Mouse (Mus musculus): Measurements from ENCODE around the gene Zfhx3. TPM values are rescaled to one million over a fixed set of nuclear protein-coding genes. Genes with fewer than 3 reads are reported as not detected.

Gene Zfhx3
- polyA plus RNA-seq, 1 experiment from 2014 or later, result 15.0 TPM

DNA sequence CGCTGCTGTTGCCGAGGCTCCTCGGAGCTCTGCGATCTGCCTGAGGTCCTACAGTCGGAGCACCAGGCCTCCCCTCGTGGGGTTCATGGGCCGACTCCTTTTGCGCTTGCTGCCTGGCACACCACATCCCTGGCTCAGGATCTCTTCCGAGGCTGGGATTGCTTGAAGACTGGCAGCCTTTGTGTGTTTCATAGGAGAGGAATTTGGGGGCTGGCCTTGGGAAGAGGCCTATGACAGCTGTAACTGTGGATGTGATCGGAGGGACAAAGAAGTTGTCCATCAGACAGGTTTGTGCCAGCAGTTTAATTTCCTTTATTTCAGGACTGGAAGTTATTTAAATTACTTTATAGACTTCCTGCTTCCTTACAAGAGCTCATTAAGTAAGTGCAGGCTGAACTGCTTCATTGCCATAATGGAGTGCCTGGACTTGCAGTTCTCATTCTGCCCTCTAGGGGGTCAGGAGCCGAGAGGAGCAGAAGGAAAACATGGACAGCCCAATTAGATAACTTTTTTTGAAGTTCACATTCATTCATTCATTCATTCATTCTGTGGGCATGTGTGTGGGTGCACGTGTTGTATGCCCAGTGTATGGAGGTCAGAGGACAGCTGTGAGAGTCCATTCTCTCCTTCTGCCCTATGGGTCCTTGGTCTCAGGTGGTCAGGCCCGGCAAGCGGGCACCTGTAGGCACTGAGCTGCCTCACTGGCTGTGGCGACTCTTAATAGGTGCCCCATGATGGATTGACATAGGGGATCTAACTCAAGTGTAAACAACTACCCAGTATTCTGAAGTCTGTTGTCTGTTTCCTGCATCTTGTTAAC is 817.3 kb downstream of the Zfhx3 start:
- H3K4me2 ChIP-seq, result no peak overlapping the region
- no peak for ATAC-seq (ENCODE audit: borderline replicate concordance, extremely low read depth, low FRiP score, low TSS enrichment)
- H3K36me3 ChIP-seq, result no peaks in the 10 kb centered on the region
- H3K27ac ChIP-seq, result peak overlapping the region; percentile 81
- WGBS, result 51% methylated on average over 15 of the region's 15 CpGs
- peaks cover 68% of the 10 kb centered on the region for H3K4me1 ChIP-seq
- H3K9ac ChIP-seq, result no peak overlapping the region
- H3K9me3 ChIP-seq, result no peaks in the 10 kb centered on the region
- H3K4me3 ChIP-seq, result no peak overlapping the region
- no peaks in the 10 kb centered on the region for H3K27me3 ChIP-seq

DNA sequence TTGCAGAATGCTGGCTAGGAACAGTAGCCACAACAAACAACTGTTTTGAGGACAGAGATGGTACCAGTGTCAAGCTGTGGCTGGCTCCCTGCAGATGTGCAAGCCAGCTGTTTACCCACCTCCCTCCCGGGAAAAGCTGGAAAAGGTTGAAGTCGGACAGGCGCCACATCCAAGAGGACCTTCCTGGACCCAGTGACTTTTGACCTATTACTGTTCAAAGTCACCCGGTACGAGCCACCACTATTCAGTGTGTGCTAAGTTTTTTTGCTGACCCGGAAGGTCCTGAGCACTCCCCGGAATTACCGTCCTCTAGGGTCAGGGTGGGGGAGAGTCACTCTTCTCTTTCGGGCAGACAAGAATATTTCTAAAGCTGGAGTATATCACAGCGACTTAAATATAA is 818.3 kb downstream of the Zfhx3 start:
- no peak for ATAC-seq (ENCODE audit: borderline replicate concordance, extremely low read depth, low FRiP score, low TSS enrichment)
- Histone ChIP-seq H3K9ac (no peak overlapping the region), H3K27me3 (no peaks in the 10 kb centered on the region), H3K9me3 (no peaks in the 10 kb centered on the region), H3K27ac (no peak overlapping the region), H3K4me3 (no peak overlapping the region), H3K36me3 (no peaks in the 10 kb centered on the region), H3K4me1 (peaks cover 74% of the 10 kb centered on the region), H3K4me2 (no peak overlapping the region)
- 59% methylated on average over 10 of the region's 10 CpGs for WGBS

DNA sequence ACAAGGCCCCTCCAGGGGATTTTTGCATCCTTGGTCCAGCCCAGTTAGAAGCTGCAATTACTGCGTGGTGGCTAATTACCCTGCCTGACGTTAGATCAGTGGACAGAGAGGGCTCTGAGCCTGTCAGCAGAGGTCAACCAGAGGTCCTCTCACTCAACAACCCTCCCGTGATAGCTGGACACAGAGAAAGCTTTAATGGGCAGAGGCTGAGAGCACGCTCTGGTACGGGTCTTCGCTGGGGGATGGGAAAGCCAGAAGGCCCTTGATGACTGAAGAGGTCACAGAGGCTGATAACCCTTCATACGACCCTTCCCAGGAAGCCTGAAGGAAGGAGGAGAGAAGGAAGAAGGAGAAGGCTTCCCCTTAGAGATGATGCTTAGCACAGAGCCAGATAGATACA is 820.1 kb downstream of the Zfhx3 start:
- ATAC-seq (ENCODE audit: borderline replicate concordance, extremely low read depth, low FRiP score, low TSS enrichment), result no peak
- WGBS, result 32% methylated on average over 7 of the region's 7 CpGs
- H3K4me1 ChIP-seq, result peaks cover 80% of the 10 kb centered on the region
- H3K27me3 ChIP-seq, result no peaks in the 10 kb centered on the region
- no peak overlapping the region for H3K9ac ChIP-seq
- no peak overlapping the region for H3K4me2 ChIP-seq
- H3K4me3 ChIP-seq, result no peak overlapping the region
- H3K27ac ChIP-seq, result no peak overlapping the region
- no peaks in the 10 kb centered on the region for H3K9me3 ChIP-seq
- H3K36me3 ChIP-seq, result no peaks in the 10 kb centered on the region

DNA sequence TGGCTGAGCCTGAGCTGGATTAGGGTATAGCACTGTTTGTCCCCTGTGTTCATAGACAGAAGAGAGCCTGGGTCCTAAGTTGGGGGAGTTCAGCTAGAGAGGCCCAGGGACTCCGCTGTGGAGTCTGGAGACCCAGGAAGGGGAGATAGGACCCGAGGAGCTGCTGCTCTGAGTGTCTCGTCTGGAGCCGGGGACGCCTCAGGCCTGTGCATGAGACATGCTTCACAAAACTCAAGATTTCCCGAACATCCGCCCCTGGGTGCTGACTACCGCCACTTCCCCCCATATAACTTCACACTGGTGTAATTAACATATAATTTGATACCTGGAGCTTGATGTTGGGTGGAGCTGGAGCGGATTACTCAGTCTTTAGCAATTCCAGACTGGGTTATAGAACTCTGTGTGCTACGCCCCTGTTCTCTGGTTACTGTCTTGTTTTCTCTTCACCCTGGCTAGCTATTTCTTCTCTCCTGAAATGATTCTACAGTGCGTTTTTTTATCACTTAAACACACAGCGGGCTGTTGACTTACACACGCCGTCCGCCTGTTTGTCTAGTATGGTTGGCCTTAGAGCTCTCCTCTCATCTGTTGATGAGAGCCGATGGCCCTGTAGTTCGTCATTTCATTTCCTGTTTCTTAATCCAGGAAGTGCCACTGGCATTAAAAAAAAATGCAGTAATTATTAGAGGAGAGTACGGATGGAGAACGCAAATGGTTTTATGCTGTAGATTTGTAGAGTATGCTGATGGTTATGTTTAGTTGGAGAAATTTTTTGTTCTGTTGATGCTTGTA is 822.2 kb downstream of the Zfhx3 start:
- H3K4me2 ChIP-seq, result no peak overlapping the region
- 46% methylated on average over 19 of the region's 19 CpGs for WGBS
- H3K9me3 ChIP-seq, result no peaks in the 10 kb centered on the region
- H3K36me3 ChIP-seq, result no peaks in the 10 kb centered on the region
- H3K27ac ChIP-seq, result peak overlapping the region; percentile 39; the same call in 1 of the 2 replicates
- H3K9ac ChIP-seq, result no peak overlapping the region
- ATAC-seq (ENCODE audit: borderline replicate concordance, extremely low read depth, low FRiP score, low TSS enrichment), result no peak
- peaks cover 67% of the 10 kb centered on the region for H3K4me1 ChIP-seq
- H3K27me3 ChIP-seq, result no peaks in the 10 kb centered on the region
- H3K4me3 ChIP-seq, result no peak overlapping the region

DNA sequence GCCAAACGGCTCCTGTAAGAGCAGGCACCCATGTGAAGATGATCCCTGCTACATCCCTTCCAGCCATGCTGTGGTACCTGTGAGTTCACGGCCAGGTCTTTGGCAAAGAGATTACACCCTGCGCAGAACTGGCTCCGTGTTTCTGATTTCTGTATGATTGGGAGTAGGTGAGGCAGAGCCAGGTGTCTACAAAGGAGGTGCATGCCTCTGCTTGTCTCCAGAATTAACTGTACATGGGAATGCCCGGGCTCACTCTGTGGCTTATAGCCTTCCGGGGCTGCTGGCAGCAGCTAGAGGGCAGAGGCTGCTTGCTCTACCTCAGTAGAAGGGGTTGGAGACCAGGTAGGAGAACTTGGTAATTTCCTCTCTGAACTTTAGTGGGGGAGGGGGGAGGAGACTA is 823.7 kb downstream of the Zfhx3 start:
- Histone ChIP-seq H3K9ac (no peak overlapping the region), H3K4me2 (no peak overlapping the region), H3K4me3 (no peak overlapping the region), H3K9me3 (no peaks in the 10 kb centered on the region), H3K27ac (no peak overlapping the region), H3K36me3 (no peaks in the 10 kb centered on the region), H3K4me1 (peaks cover 69% of the 10 kb centered on the region), H3K27me3 (no peaks in the 10 kb centered on the region)
- 72% methylated on average over 6 of the region's 6 CpGs for WGBS
- no peak for ATAC-seq (ENCODE audit: borderline replicate concordance, extremely low read depth, low FRiP score, low TSS enrichment)

DNA sequence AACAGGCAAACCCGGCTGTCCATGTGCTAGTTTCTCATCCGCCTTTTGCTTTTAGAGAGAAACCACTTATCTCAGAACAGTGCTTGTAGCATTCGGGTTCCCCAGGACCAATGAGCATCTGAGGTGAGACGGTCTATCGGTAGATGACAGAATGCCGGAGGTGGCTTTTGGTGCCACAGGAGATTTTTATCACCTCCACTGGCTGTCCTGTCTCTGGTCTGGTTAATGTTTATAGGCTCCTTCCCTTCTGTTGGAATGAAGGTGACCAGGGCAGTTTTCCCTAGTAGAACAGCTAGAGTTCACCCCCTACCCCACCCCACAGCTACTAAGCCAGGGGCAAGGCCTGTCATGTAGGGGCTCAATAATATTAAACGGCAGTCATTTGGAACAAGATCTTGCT is 825.6 kb downstream of the Zfhx3 start:
- Histone ChIP-seq H3K9me3 (no peaks in the 10 kb centered on the region), H3K36me3 (no peaks in the 10 kb centered on the region), H3K27me3 (no peaks in the 10 kb centered on the region), H3K4me3 (no peak overlapping the region), H3K4me1 (peaks cover 57% of the 10 kb centered on the region), H3K27ac (no peak overlapping the region), H3K9ac (no peak overlapping the region), H3K4me2 (no peak overlapping the region)
- WGBS, result 57% methylated on average over 7 of the region's 7 CpGs
- ATAC-seq (ENCODE audit: borderline replicate concordance, extremely low read depth, low FRiP score, low TSS enrichment), result no peak

DNA sequence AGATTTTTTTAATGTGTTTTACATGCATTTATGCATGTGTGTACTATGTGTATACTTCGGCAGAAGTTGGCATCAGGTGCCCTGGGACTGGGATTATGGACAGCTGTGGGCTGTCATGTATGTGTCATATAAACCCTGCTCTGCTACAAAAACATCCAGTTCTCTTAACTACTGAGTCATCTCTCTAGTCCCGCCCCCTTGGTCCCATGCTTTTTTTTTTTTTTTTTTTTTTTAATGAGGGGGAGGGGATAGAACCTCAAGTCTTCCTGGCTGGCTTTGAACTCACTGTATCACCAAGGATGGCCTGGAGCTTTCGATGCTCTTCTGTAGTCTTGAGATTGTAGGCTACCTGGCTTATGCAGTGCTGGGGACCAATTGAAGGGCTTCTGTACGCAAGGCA is 827.9 kb downstream of the Zfhx3 start:
- Histone ChIP-seq H3K9ac (no peak overlapping the region), H3K4me3 (no peak overlapping the region), H3K4me2 (no peak overlapping the region), H3K27me3 (no peaks in the 10 kb centered on the region), H3K36me3 (no peaks in the 10 kb centered on the region), H3K4me1 (peaks cover 47% of the 10 kb centered on the region), H3K27ac (no peak overlapping the region), H3K9me3 (no peaks in the 10 kb centered on the region)
- WGBS, result 83% methylated on average over 4 of the region's 4 CpGs
- no peak for ATAC-seq (ENCODE audit: borderline replicate concordance, extremely low read depth, low FRiP score, low TSS enrichment)

DNA sequence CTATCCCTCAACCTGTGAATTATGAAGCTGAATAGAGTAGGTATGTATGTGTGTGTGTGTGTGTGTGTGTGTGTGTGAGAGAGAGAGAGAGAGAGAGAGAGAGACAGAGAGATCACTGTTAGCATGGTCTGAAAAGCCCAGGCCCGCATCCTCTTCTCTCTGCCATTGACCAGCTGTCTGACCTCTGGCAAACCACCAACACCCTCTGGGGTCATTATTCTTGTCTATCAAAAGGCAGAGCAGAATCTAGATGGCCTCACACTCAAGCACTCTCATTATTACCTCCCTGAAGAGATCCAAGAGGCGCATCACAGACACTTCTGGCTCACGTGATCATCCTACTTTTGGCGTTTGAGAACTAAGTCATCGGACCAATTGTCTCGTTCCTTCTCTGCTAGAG is 831.0 kb downstream of the Zfhx3 start:
- Histone ChIP-seq H3K9ac (no peak overlapping the region), H3K4me3 (no peak overlapping the region), H3K4me2 (no peak overlapping the region), H3K36me3 (no peaks in the 10 kb centered on the region), H3K27me3 (no peaks in the 10 kb centered on the region), H3K27ac (no peak overlapping the region), H3K9me3 (no peaks in the 10 kb centered on the region), H3K4me1 (peaks cover 47% of the 10 kb centered on the region)
- no peak for ATAC-seq (ENCODE audit: borderline replicate concordance, extremely low read depth, low FRiP score, low TSS enrichment)
- WGBS, result 53% methylated on average over 6 of the region's 6 CpGs

DNA sequence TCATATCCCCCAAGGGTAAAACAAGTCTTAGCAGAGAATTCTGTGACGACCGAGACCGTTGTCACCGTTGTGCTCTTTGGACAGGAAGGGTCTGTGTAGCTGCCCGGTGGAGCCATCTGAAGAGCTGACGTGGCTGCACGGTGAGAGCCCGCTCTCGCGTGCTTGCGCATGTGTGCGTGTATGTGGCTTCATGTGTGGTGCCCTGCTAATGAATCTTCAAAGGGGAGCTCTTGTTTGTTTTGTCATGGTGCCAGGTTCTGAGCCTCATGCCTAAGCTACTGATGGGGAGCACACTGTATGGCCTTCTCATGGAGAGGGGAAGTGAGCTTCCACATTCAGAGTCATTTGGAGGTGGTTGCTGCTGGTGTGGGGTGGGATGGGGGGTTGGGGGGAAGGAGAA is 835.6 kb downstream of the Zfhx3 start:
- Histone ChIP-seq H3K9me3 (no peaks in the 10 kb centered on the region), H3K27ac (peak overlapping the region; percentile 15; the same call in 1 of the 2 replicates), H3K27me3 (no peaks in the 10 kb centered on the region), H3K4me2 (no peak overlapping the region), H3K36me3 (no peaks in the 10 kb centered on the region), H3K4me1 (peaks cover 51% of the 10 kb centered on the region), H3K9ac (no peak overlapping the region), H3K4me3 (no peak overlapping the region)
- no peak; the same call in 1 of the 2 replicates for ATAC-seq (ENCODE audit: borderline replicate concordance, extremely low read depth, low FRiP score, low TSS enrichment)
- WGBS, result 49% methylated on average over 12 of the region's 12 CpGs

DNA sequence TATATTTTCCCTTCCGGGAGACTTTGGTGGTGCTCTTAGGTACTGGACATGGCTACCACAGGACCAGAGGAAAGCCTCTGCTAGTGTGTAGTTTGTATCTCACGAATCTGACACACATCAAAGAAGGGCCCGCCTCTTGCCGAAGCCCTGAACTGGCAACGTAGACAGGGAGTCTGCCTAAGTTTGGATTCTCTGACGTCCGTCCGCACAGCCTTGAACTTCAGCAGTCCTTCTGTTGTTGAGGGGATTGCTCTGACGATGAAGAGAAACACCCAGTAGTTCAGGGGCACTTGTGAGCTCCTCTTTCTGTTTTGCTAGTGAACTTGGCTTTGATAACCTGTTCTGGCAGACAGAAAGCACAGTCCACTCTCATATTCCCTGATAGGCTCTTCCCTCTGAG is 836.1 kb downstream of the Zfhx3 start:
- 54% methylated on average over 9 of the region's 9 CpGs for WGBS
- Histone ChIP-seq H3K4me3 (no peak overlapping the region), H3K4me2 (no peak overlapping the region), H3K27ac (peak overlapping the region; percentile 15; the same call in 1 of the 2 replicates), H3K27me3 (no peaks in the 10 kb centered on the region), H3K9me3 (no peaks in the 10 kb centered on the region), H3K9ac (no peak overlapping the region), H3K4me1 (peaks cover 55% of the 10 kb centered on the region), H3K36me3 (no peaks in the 10 kb centered on the region)
- ATAC-seq (ENCODE audit: borderline replicate concordance, extremely low read depth, low FRiP score, low TSS enrichment), result no peak

DNA sequence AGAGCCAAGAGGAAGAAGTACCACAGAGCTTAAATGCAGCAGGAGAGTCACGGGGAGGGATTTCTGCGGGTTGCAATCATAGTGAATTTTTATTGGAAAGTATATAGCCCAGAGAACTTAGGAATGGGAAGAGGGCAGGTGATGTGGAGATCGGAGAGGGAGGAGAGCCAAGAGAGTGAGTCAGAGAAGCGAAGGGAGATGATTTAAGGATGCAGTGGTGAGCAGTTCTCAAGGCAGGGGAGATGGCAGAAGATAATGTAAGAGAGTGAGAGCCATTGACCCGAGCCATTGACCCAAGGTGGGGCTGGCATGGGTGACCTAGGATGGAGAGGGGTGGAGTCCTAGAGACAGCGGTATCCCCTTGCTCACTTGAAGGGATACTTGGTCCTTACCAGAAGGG is 838.3 kb downstream of the Zfhx3 start:
- Histone ChIP-seq H3K9me3 (no peaks in the 10 kb centered on the region), H3K4me3 (no peak overlapping the region), H3K4me2 (no peak overlapping the region), H3K27ac (no peak overlapping the region), H3K27me3 (no peaks in the 10 kb centered on the region), H3K4me1 (peaks cover 41% of the 10 kb centered on the region), H3K9ac (no peak overlapping the region), H3K36me3 (no peaks in the 10 kb centered on the region)
- 83% methylated on average over 6 of the region's 6 CpGs for WGBS
- no peak for ATAC-seq (ENCODE audit: borderline replicate concordance, extremely low read depth, low FRiP score, low TSS enrichment)

DNA sequence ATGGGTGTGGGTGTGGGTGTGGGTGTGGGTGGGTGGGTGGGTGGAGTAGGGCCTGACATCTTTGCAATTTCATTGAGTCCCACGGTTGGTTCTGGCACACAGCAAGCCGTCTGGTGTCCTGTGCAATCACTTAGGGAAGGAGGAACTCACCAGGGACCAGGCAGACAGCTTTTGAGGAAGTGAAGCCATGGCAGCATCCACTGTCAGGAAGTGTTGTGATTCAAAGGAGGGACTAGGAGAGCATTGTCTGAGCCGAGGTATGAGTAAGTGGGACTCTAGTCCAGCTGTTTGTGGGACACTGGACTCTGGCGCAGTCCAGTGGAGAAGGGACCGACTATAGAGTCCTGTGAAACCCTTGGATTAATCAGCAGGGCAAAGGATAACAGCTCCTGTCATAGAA is 838.7 kb downstream of the Zfhx3 start:
- H3K36me3 ChIP-seq, result no peaks in the 10 kb centered on the region
- no peak overlapping the region for H3K4me2 ChIP-seq
- ATAC-seq (ENCODE audit: borderline replicate concordance, extremely low read depth, low FRiP score, low TSS enrichment), result no peak
- H3K9ac ChIP-seq, result no peak overlapping the region
- peaks cover 38% of the 10 kb centered on the region for H3K4me1 ChIP-seq
- 59% methylated on average over 5 of the region's 5 CpGs for WGBS
- H3K4me3 ChIP-seq, result no peak overlapping the region
- H3K27me3 ChIP-seq, result no peaks in the 10 kb centered on the region
- no peaks in the 10 kb centered on the region for H3K9me3 ChIP-seq
- no peak overlapping the region for H3K27ac ChIP-seq

Data from lung, embryonic 15.5 days (tissue).